Mouse (Mus musculus): Measurements from ENCODE around the gene Glrx.

Gene Glrx

DNA sequence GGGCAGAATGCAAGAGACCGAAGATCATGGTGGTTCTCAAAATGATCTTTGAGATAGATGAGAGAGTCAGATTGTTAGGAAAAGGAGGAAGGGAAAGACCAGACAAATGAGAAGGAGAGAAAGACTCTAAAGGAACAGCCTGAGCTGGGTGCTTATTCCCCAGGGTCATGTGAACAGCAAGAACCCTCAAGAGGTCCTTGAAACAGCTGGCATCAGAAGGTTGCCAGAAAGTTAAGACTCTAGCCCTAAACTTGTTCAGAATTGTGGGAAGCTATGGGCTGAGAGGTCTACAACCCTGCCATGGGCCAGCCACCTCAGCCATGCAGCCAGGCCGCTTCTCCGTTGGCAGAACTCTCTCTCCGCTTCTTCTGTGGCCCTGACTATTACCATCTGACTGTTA, 1.2 kb upstream of the Glrx start:
- no peak for DNase-seq

DNA sequence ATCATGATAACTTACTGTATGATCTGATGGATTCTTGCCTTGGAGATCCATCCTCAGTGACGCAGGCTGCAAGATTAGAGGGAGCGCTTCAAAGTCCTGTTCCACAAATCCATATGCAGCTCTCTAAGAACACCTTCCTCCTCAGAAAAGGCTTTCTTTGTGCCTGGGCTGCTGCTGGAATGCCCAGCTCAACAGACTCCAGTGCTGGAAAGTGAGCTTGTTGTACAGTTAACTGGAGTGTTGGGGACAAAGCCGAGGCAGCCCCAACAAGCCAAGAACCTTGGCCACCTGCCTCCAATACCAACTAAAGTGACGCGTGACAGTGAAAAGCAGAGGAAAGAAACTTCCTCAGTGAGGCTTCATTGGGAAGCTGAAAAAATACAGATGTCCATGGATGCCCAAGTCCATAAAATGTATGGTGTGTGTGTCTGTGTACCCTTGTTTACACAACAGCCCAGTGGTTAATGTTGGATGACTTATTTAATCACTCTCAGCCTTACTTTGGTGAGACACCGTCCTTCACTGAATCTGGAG, 1.2 kb downstream of the Glrx start:
- peak; percentile 11 for DNase-seq

DNA sequence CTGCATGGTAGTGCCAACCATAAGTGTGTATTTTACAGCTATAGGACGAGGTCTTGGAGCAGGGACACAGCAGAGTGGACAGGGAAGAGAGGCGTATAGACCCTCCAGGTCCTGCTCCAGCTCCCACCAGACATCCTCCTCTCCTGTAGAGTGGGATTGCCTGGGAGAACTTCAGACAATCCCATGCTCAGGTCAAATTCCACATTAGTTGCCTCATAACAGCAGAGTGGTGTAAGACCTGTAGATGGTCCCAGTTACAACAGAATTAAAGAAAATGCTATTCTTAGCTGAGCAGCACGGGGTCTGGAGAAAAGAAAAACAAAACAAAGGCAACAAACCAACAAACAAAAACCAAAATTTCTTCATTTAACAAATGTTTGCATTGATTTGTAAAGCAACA, 2.3 kb downstream of the Glrx start:
- no peak for DNase-seq

DNA sequence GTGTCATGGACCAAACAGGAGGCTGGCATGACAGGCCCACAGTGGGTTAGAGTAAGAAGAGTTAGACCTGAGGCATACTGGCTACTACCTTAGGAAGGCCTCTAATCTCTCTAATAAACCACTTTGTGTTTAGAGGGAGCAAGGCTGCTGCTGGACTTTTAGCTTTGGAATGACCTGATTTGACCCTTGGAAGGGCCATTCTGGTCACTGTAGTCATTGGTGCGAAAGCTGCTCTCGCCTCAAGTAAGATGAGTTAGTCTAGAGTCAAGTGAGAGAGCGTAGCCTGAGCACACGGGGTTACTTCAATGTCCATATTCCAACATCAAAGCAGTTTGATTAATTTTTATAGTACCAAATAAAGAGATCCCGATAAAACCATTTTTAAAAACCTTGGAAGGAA, 3.7 kb downstream of the Glrx start:
- DNase-seq = no peak

DNA sequence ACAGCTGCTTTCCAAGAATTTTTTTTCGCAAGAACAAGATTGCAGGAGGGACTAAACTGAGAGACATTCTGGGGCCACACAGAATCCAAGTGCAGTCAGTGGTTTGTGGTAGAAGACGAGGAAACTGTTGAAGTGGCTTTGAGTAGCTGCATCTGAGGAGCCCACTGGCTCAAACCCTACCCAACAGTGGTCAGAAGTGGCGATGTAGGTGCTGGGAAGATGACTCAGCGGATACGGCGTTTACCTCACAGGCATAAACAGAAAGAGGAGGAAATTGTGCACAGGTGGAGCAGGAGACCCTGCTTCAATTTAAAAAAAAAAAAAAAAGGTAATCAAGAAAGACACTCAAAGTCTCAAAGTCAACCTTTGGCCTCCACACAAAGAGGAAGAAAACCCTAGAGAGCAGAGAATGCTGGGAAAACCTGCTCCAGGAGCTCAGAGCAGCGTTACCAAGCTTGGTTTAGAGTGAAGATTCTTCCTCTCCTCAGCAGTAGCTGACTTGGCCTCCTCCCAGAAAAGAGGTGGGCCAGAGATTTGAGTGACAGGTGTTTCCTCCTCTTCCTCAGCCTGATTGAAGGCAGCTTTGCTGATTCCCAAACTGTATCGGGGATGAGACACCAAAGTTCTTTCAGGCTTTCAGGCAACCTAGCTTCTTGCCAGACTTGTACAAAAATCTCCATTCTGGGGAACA, 4.5 kb downstream of the Glrx start:
- no peak for DNase-seq

DNA sequence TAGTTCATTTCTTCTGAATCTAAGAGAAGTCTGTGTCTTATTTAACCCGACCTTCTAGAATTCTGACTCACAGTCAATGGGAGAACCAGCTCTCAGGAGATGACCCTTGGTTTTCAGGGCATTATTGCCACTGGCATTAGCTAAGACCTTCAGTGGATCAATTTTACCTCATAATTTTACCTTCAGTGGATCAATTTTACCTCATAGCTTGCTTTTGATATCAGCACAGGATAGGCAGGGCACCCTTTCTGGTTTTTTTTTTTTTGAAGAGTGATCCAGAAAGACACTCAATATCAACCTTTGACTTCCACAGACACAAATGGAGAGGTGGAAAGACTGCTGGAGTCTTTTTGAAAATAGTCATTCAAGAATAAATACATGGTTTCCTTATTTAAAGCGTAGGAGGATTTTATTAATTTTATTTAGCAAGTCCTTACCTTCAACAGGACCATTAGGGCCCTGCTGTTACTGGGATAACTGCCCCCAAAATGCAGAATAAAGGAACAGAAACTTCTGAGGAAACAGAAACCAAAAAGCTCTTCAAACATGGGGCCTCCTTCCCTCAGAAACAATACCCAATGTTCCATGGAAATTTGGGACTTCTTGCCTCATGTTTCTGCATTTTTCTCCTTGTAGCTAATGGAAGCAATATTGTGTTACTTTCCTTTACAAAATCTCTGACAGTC, 5.3 kb downstream of the Glrx start:
- no peak for DNase-seq

DNA sequence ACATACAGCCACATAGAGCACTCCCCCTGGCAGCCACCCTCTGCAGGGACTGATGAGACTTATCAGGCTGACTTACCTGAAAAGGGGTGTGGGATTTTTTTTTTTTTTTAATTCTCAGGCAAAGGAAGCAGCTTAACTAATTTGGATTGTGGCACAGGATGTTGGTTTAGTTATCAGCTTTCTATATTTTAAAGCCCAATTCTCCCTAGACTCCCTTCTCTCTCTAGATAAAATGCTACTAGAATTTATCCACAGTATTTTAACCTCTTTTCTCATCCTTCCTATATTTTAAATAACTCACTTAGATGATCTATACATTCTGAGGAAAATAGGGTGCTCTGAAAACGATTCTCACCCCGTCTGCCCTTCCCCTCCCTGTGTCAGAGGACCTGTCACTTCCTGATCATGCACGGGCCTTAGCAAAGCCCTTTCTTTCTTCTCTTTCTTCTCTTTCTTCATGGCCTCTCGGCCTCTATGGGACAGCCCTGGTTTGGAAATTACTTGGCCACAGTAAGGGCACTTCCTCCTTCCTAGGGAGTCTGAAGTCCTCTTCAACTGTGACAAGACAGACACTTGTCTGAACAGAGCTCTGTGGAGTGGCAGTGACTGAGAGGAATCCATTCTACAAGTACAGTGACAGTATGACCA, 6.0 kb downstream of the Glrx start:
- DNase-seq = no peak

DNA sequence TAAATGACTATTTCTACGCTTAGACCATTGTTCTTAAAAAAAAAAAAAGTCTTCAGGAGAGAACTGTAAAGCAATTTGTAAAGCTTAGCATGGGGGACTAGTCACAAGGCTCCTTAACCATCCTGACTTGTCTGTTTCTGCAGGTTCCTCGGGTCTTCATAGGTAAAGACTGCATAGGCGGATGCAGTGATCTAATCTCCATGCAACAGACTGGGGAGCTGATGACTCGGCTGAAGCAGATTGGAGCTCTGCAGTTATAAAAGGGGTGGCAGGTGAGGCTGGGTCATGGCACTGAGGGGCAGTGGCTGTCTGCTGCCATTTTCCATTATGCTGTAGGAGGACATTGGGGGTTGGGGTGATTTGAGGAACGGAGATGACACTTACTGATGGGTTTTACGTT, 7.4 kb downstream of the Glrx start:
- no peak for DNase-seq

DNA sequence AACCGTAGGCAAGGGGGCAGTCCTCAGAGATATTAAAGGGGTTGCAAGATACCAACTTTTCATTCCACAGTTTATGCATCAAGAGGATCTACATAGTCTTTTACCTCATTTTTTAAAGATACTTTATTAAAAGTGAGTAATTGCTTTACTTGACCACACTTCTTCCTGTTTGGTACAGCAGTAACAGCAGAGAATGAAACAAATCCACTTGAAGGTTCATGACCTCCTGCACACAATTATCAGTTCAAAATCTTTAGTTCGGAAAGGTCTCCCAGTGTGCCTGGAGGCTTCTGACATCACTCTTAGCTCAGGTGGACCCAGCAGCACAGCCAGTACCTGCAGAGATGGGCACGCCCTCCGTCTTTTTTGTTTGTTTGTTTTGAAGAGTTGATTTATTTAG, 12.4 kb downstream of the Glrx start:
- DNase-seq = no peak

DNA sequence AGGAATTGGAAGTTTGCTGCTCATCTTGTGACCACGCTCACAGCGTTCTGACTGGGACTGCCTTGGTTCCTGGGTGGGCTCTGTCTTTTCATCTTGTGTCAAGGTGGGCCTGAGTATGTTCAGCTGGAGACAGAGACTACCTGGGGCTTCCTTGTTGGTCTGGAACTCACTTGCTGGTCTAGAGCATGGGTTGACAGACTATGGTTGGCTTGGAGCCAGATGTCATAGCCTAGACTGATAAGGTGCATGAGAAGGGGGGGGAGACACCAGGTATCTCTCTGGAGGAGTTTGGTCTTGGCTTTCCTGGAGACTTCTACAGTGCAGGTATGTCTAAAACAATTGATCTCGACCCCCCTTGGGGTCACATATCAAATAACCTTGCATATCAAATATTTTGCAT, 13.4 kb downstream of the Glrx start:
- DNase-seq = no peak

DNA sequence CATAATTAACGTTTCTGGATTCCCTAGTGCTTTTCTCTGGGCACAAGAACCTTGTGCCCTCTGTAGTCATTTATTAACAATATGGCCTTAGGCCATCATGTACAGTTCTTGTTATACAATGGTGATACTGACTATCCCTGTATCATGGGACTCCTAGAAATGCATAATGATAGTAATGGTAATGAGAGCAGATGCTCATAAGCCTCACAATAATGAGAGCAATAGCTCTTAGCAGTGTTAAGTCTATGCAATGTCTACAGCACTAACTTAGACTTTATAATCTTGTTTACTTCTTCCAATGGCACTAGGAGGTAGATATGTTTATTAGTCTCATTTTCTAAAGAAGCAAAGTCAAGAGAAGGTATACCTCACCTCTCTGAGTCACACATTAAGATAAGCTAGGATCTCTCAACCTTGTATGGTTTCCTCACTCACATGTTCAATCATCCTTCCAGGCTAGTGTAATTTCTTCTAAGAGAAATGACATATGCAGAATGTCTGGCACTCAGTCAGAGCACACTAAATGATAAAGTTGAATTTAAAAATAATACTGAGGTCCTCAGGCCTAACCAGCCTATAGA, 19.7 kb downstream of the Glrx start:
- DNase-seq = no peak

DNA sequence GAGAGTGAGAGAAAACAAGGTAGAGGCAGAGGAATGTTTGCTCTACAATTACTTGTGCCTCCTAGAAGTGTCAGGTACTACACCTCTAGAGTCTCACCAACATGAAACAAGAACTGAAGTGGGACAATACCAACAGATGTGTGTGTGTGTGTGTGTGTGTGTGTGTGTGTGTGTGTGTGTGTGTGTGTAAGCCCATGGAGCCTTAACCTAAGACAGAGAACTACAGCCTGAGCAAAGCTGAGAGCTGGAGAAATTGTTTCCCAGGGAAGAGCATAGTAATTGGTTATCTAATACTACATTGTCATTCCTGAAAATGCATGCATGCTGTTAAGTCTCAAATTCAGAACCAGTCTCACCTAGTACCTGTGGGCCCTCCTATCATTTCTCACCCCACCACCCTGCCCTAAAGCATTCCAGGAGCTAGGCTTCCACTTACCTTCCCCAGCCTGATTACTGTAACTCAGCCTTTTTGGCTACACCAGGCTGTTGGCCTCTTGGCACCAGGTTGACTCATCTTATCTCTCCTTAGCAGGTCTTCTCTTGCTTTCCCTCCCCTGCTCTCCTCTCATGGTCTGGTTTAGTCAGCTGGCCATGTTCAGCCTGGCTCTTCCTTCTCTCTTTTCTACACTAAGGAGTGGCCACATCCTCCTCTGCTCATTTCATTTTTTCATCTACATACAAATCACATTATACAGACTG, 26.0 kb downstream of the Glrx start:
- DNase-seq = no peak

DNA sequence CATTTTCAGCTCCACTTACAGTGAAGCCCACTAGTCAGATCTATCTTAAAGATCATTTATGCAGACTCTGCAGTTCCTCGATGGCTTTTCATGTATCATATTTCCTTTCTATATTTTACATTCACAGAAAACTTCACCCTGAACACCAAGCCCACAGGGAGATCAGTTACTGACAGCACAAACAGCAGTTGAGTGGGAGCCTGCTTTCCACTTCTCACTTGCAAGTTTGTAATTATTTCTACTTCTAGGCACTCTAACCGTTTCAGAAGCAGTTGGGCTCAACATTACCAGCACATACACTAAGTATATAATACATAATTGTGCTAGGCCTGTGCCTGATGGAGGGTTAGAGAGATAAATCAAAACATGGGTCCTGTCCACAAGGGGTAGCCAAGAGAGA, 28.2 kb downstream of the Glrx start:
- DNase-seq = no peak

DNA sequence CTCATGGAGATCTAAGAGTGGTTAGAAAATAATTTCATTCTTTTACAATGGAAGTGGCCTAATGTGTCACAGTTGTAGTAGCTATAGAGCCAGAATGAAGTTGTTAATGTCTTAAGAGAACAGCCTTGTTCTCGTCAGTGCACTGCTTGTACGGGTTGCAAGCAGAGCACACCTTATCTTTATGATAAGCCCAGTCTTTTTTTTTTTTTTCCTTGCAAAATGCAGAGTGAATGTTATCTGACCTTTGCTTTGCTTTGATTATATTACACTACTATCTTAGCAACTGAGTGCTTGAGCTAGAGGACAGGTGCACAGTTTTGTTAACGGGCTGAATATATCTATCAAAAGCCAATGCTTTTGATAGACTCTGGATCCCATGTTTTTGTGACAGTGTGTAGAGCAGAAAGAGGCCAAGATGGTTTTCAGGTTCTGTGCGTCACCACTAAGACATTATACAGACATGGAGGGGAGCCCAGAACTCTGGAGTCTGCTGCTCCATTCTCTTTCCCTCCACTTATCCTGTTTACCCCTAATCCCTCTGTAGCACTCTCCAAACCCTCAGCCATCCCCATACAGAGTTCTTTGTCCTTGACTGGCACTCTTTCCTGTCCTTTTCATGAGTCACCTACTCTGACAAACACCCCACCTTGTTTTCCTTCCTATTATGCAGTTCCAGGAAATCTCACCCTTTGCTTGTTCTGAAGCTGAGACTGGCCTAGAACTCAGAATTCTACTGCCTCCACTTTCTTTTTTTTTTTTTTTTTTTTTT, 35.1 kb downstream of the Glrx start:
- no peak for DNase-seq

DNA sequence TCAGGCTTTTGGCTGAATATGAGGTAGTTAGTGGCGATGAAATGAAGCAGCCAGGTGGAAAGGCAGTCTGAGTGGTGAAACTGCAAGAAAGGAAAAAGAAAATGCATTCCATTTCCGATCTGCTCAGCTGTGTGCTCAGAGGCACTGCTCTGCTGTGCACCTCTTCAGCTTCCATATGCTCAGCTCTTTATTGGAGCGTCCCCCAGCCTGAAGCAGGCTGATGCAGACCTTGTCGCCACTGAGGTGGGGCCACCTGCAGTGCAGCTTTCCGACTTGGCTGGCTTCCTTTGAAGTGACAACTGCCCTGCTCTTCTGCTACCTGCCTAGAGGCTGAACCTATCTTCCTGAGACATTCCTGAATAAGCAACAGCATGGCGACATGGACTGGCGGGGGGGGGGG, 36.5 kb downstream of the Glrx start:
- peak; percentile 67 for DNase-seq

DNA sequence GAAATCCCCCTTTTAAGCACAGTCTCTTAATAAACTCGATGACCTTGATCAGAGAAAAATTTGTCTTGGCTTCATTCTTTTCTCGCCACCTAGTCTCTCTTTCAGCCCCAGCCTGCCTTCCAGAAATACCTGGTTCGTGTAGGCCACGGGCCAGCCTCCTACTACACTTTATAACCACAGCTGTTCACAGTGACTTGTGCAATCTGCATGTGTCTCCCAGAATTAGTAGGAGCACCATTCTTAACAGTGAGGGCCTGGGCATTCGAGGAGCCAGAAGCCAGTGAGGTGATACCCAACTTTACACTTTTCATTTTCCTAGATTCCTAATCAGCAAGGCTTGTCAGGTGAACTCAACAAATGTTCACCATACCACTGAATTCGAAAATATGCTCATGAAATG, 36.9 kb downstream of the Glrx start:
- no peak for DNase-seq

DNA sequence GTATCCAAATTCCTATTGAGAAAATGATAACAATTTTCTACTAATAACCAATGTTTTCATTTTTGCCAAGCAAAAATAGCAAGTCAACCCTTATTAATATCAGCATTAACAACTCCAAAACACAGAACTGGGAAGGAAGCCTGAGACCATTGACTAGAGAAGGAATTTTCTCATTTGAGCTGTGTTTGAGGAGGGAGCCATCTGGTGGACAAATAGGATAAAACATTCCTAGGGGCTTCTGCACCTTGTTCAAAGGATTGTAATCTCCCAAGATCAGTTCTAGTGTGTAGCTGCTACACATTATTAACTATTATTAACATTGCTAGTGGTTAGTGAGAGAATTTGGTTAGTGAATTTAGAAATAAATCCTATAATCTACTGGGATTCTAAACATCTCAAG, 38.2 kb downstream of the Glrx start:
- DNase-seq = peak; percentile 22

DNA sequence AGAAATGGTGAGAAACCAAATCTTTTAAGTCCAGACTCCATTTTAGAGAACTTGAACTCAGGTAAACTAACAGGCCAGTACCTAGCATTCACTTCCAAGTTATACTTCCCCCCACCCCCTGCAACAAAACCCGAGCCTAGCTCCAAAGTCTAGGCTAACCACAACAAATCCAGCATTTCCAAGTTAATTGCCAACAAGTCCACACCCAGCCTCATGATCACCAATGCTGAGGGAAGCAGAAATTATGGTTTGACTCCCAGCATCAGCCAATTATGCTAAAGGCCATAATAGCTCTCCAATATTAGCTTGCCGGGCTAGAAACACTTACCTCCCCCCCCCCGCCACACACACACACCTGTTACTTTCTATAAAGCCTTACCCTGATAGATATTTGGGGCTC, 40.1 kb downstream of the Glrx start:
- DNase-seq = no peak

DNA sequence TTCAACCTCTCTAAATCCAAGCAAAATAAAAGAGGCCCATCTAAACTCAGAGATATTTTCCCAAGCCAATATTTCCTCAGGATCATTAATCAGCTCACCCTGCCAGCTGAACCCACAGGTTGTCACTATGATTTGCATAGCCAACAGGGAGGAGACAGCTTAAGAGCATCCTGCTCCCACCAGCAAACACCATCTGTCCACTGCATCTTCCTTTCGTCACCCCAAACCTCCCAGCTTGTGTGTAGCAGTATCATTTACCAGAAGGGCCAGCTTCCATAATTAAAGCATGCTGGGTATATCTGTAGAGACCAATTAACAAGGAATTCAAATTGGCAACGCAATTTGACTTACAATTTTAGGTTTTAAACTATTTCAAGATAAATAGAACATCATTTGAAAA, 40.8 kb downstream of the Glrx start:
- DNase-seq = no peak

DNA sequence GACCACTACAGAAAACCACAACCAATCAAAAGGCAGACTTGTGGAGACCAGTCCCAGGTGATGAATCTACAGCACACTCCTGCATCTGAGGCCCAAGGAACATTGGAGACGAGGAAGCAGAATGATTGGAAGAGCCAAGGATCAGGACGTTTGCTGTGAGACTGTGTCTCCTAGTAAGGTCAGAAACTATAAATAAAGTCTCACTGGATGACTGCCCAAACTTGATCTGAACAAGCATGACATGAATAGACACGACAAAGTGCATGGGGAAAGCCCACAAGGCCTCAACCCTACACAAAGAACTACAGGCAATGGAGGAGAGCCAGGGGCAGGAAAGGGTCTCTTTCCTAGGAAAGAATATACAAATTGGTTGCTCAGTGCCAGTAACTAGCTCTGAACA, 44.1 kb downstream of the Glrx start:
- DNase-seq = no peak

DNA sequence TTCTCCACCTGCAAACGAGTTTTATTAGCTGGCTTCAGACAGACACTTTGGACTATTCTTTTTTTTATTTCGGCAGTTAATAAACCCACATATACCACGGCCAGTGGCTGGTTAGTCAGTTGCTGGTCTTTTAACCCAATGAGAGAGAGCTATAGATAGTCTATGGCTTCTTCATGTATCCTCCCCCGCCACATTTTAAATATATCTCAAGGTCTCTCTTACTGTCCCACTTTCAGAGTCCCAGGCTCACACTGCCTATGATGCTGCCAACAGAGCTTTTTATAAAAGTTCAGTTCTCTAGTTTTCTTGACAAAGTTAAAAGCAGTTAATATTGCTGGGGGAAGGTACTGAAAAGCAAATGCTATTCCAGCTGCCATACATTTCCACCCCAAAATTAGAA, 52.2 kb downstream of the Glrx start:
- no peak for DNase-seq

DNA sequence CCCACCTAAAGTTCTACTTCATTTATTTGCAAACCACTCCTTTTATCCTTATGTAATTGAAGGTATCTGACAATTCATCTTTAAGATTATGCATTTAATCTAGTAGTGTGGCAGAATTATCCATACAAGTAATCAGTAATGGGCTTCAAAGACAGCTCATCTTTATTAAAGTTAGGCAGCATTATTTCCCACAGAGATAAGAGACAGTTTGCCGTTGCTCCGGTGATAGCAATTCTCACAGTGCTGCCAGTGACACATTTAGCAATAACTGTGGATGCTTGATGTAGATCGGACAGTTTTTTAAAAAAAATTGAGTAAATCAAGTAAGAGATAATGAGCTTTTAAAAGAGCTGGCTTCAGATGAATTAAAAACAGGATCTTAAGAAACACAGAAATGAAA, 52.6 kb downstream of the Glrx start:
- no peak for DNase-seq

DNA sequence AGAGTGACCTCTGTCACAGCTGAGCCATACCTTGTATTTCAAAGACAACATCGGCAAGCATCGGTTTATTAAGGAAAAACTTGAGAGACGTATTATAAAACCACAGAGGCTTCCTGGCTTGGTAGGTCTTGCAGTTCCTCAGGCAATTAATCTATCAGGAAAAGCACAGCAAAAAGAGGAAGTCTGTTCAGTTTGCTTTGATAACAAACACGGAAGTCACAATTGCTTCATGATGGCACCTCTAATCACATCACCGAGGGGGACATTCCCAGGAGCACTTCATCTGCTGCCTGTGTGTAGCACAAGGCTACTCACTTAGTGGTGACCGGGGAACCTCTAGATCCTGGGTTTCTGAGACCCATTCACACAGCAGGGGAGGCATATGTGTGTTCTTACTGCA, 53.2 kb downstream of the Glrx start:
- no peak for DNase-seq
